Mouse (Mus musculus) lung, embryonic 15.5 days (tissue): ENCODE measurements at regions not wholly inside any gene's neighbourhood (a gene's known extent, or its start where the extent isn't known, plus 50 kb on each side); places are given as distances from the start of the nearest gene placed in this dataset.

ENCODE experiments used
- ATAC-seq: fragments of 200-750 bp; cut with Nextera tagmentation; 2 replicates; pipeline ENCODE4 v1.8.0; 2017; ENCODE audit warnings: moderate number of reproducible peaks, borderline replicate concordance; ENCODE audit not compliant: low FRiP score, low TSS enrichment; ENCODE audit errors: extremely low read depth
- H3K27ac ChIP-seq: fragments of 300-500 bp; sonication (generic); 2 replicates; pipeline ENCODE4 v1.5.1; 2015; ENCODE audit warnings: moderate library complexity, mild to moderate bottlenecking, inconsistent platforms
- H3K27me3 ChIP-seq: fragments of 300-500 bp; sonication (generic); 2 replicates; pipeline ENCODE4 v1.6.1; 2015; ENCODE audit warnings: inconsistent platforms
- H3K36me3 ChIP-seq: fragments of 300-500 bp; sonication (generic); 2 replicates; pipeline ENCODE4 v1.6.1; 2015; ENCODE audit warnings: inconsistent platforms
- H3K4me1 ChIP-seq: fragments of 300-500 bp; sonication (generic); 2 replicates; pipeline ENCODE4 v1.6.1; 2015; ENCODE audit warnings: inconsistent platforms
- H3K4me2 ChIP-seq: fragments of 300-500 bp; sonication (generic); 2 replicates; pipeline ENCODE4 v1.6.1; 2015; ENCODE audit warnings: inconsistent platforms, mild to moderate bottlenecking, moderate library complexity
- H3K4me3 ChIP-seq: fragments of 300-500 bp; sonication (generic); 2 replicates; pipeline ENCODE4 v1.5.1; 2015; ENCODE audit warnings: mild to moderate bottlenecking, inconsistent platforms
- H3K9ac ChIP-seq: fragments of 300-500 bp; sonication (generic); 2 replicates; pipeline ENCODE4 v1.6.1; 2015; ENCODE audit warnings: inconsistent platforms
- H3K9me3 ChIP-seq: fragments of 300-500 bp; sonication (generic); 2 replicates; pipeline ENCODE4 v1.6.1; 2016; ENCODE audit warnings: inconsistent platforms
- WGBS: fragments of 180-500 bp; shearing (Covaris S2); methylation state at CpG from one replicate; pipeline ENCODE4 v1.1.7; 2015; 5-methylcytosine and 5-hydroxymethylcytosine counted together

- no peak overlapping the region for H3K4me2 ChIP-seq
- ATAC-seq: no peak
- no peak overlapping the region for H3K27ac ChIP-seq
Observed at GRCm38 (mm10) chr9:85139891-85140290, 172.7 kb upstream of the Gm11114 start.

GRCm38 (mm10) chr9:85144363-85144762 is 168.2 kb upstream of the Gm11114 start:
- 83% methylated on average over 2 of the region's 2 CpGs for WGBS
- Histone ChIP-seq H3K36me3 (no peaks in the 10 kb centered on the region), H3K9me3 (no peaks in the 10 kb centered on the region), H3K4me3 (no peak overlapping the region), H3K27me3 (no peaks in the 10 kb centered on the region), H3K4me2 (no peak overlapping the region), H3K9ac (no peak overlapping the region), H3K4me1 (no peaks in the 10 kb centered on the region), H3K27ac (no peak overlapping the region)
- ATAC-seq: no peak

More at GRCm38 (mm10) chr9:85139891-85140290, 172.7 kb upstream of the Gm11114 start:
- H3K9me3 ChIP-seq: no peaks in the 10 kb centered on the region
- 0 out of 2 replicates have a peak, but pooled peaks cover 6% of the 10 kb centered on the region for H3K4me1 ChIP-seq
- WGBS: 36% methylated on average over 4 of the region's 4 CpGs
- no peak overlapping the region for H3K4me3 ChIP-seq
- H3K27me3 ChIP-seq: no peaks in the 10 kb centered on the region
- H3K36me3 ChIP-seq: no peaks in the 10 kb centered on the region
- no peak overlapping the region for H3K9ac ChIP-seq

GRCm38 (mm10) chr9:85165632-85166031 is 146.9 kb upstream of the Gm11114 start:
- no peak for ATAC-seq
- no peaks in the 10 kb centered on the region for H3K4me1 ChIP-seq
- no peak overlapping the region for H3K9ac ChIP-seq
- no peaks in the 10 kb centered on the region for H3K9me3 ChIP-seq
- no peak overlapping the region for H3K4me2 ChIP-seq
- 60% methylated on average over 1 of the region's 1 CpGs for WGBS
- H3K36me3 ChIP-seq: no peaks in the 10 kb centered on the region
- H3K27ac ChIP-seq: no peak overlapping the region
- H3K27me3 ChIP-seq: no peaks in the 10 kb centered on the region
- H3K4me3 ChIP-seq: no peak overlapping the region

- H3K4me3 ChIP-seq: no peak overlapping the region
- no peaks in the 10 kb centered on the region for H3K36me3 ChIP-seq
- H3K9ac ChIP-seq: no peak overlapping the region
- no peaks in the 10 kb centered on the region for H3K4me1 ChIP-seq
- H3K27ac ChIP-seq: no peak overlapping the region
- no peak for ATAC-seq
- H3K27me3 ChIP-seq: no peaks in the 10 kb centered on the region
- H3K4me2 ChIP-seq: no peak overlapping the region
- no peaks in the 10 kb centered on the region for H3K9me3 ChIP-seq
Observed at GRCm38 (mm10) chr9:85167243-85167642, 145.3 kb upstream of the Gm11114 start.

GRCm38 (mm10) chr9:85174431-85174830 is 138.1 kb upstream of the Gm11114 start:
- Histone ChIP-seq H3K27ac (no peak overlapping the region), H3K9ac (no peak overlapping the region), H3K4me1 (no peaks in the 10 kb centered on the region), H3K36me3 (no peaks in the 10 kb centered on the region), H3K27me3 (no peaks in the 10 kb centered on the region), H3K9me3 (no peaks in the 10 kb centered on the region), H3K4me3 (no peak overlapping the region), H3K4me2 (no peak overlapping the region)
- 43% methylated on average over 3 of the region's 3 CpGs for WGBS
- ATAC-seq: no peak

GRCm38 (mm10) chr9:85201202-85201601 is 111.4 kb upstream of the Gm11114 start:
- ATAC-seq: no peak
- H3K27ac ChIP-seq: no peak overlapping the region
- no peaks in the 10 kb centered on the region for H3K27me3 ChIP-seq
- no peaks in the 10 kb centered on the region for H3K36me3 ChIP-seq
- no peaks in the 10 kb centered on the region for H3K9me3 ChIP-seq
- WGBS: 66% methylated on average over 3 of the region's 3 CpGs
- no peak overlapping the region for H3K4me2 ChIP-seq
- no peak overlapping the region for H3K9ac ChIP-seq
- H3K4me3 ChIP-seq: no peak overlapping the region
- H3K4me1 ChIP-seq: no peaks in the 10 kb centered on the region

DNA sequence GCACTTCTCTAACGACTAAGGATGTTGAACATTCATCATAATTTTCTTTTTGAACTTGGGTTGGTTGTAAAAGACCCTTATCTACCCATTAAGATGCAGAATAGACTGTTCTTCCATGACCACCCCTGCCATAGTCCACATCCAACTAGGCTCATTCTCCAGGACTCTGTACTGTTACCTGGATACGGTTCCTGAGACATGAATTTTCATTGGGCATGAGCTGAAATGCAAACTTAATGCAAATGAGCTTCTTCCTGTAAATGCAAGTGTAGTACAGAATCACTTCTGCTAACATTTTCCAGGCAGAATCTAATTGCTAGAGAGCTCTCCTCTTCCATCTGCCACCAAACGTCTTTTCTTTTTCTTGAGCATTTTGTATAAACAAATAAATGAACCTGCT is 87.7 kb upstream of the Gm11114 start:
- Histone ChIP-seq H3K27ac (no peak overlapping the region), H3K4me3 (no peak overlapping the region), H3K9me3 (no peaks in the 10 kb centered on the region), H3K36me3 (no peaks in the 10 kb centered on the region), H3K27me3 (no peaks in the 10 kb centered on the region), H3K4me2 (no peak overlapping the region), H3K4me1 (no peaks in the 10 kb centered on the region), H3K9ac (no peak overlapping the region)
- 55% methylated on average over 3 of the region's 3 CpGs for WGBS
- ATAC-seq: no peak
